Mouse (Mus musculus) embryonic facial prominence, embryonic 10.5 days (tissue): ENCODE data around the gene Tns1. TPM values are rescaled to one million over a fixed set of nuclear protein-coding genes. Genes with fewer than 3 reads are reported as not detected.
A peak's percentile ranks its signal among the peaks of the same experiment; 100 is the strongest.

Experiments used
- DNase-seq: peaks from one replicate; pipeline ENCODE4 v3.0.0-alpha.2; 2017; ENCODE audit warnings: low spot score
- H3K27ac ChIP-seq: fragments of 300-500 bp; sonication (generic); replicated peaks from 2 replicates; pipeline ENCODE4 v1.5.1; 2016; ENCODE audit warnings: mild to moderate bottlenecking
- H3K27me3 ChIP-seq: fragments of 300-500 bp; sonication (generic); replicated peaks from 2 replicates; pipeline ENCODE4 v1.6.1; 2016; ENCODE audit warnings: low read depth, mild to moderate bottlenecking; ENCODE audit not compliant: poor library complexity, severe bottlenecking
- H3K36me3 ChIP-seq: fragments of 300-500 bp; sonication (generic); replicated peaks from 2 replicates; pipeline ENCODE4 v1.6.1; 2016; ENCODE audit warnings: mild to moderate bottlenecking, moderate library complexity
- H3K4me1 ChIP-seq: fragments of 300-500 bp; sonication (generic); 2 replicates; pipeline ENCODE4 v1.6.1; 2016
- H3K4me3 ChIP-seq: fragments of 300-500 bp; sonication (generic); 2 replicates; pipeline ENCODE4 v1.5.1; 2016; ENCODE audit warnings: mild to moderate bottlenecking, moderate library complexity
- H3K9me3 ChIP-seq: fragments of 300-500 bp; sonication (generic); 2 replicates; pipeline ENCODE4 v1.6.1; 2016; ENCODE audit warnings: mild to moderate bottlenecking
- WGBS: fragments of 180-500 bp; shearing (Covaris S2); methylation state at CpG from one replicate; pipeline ENCODE4 v1.1.7; 2016; 5-methylcytosine and 5-hydroxymethylcytosine counted together
- polyA plus RNA-seq: library from polyadenylated mRNA; unstranded; fragments of >200 nt; fragmentation: Nextera tagmentation; extraction: Ambion mirVana; gene quantifications from 2 replicates; pipeline ENCODE4 v1.2.1, GENCODE M21; 2016

The Tns1 gene
- polyA plus RNA-seq, 1 experiment from 2014 or later = 27.4 TPM

- Histone ChIP-seq H3K9me3 (no peaks in the 10 kb centered on the region), H3K27me3 (no peaks in the 10 kb centered on the region), H3K4me1 (peaks cover 40% of the 10 kb centered on the region), H3K4me3 (no peak overlapping the region), H3K36me3 (peaks cover 17% of the 10 kb centered on the region), H3K27ac (peak overlapping the region; percentile 40; the same call in 1 of the 2 replicates)
- DNase-seq = no peak
- 80% methylated on average over 6 of the region's 6 CpGs for WGBS
Observed at GRCm38 (mm10) chr1:74060046-74060445, 64.2 kb downstream of the Tns1 start.

- DNase-seq = no peak
- 79% methylated on average over 5 of the region's 5 CpGs for WGBS
- Histone ChIP-seq H3K4me1 (peaks cover 45% of the 10 kb centered on the region), H3K36me3 (peaks cover 15% of the 10 kb centered on the region), H3K4me3 (no peak overlapping the region), H3K27ac (peak overlapping the region; percentile 40; the same call in 1 of the 2 replicates), H3K27me3 (no peaks in the 10 kb centered on the region), H3K9me3 (no peaks in the 10 kb centered on the region)
Observed at GRCm38 (mm10) chr1:74059552-74059951, 64.7 kb downstream of the Tns1 start.

GRCm38 (mm10) chr1:74058771-74059170, 65.5 kb downstream of the Tns1 start:
- DNase-seq = no peak
- WGBS = 90% methylated on average over 4 of the region's 4 CpGs
- peaks cover 10% of the 10 kb centered on the region for H3K36me3 ChIP-seq

GRCm38 (mm10) chr1:74058309-74058708, 65.9 kb downstream of the Tns1 start:
- Histone ChIP-seq H3K4me1 (peaks cover 54% of the 10 kb centered on the region), H3K27ac (no peak overlapping the region; the same call in 1 of the 2 replicates), H3K9me3 (no peaks in the 10 kb centered on the region), H3K36me3 (peaks cover 5% of the 10 kb centered on the region), H3K27me3 (no peaks in the 10 kb centered on the region), H3K4me3 (no peak overlapping the region)
- 85% methylated on average over 4 of the region's 4 CpGs for WGBS
- no peak for DNase-seq

More at GRCm38 (mm10) chr1:74058771-74059170, 65.5 kb downstream of the Tns1 start:
- peaks cover 53% of the 10 kb centered on the region for H3K4me1 ChIP-seq
- H3K27ac ChIP-seq = no peak overlapping the region
- H3K4me3 ChIP-seq = no peak overlapping the region
- H3K9me3 ChIP-seq = no peaks in the 10 kb centered on the region
- no peaks in the 10 kb centered on the region for H3K27me3 ChIP-seq

GRCm38 (mm10) chr1:74057501-74057900, 66.7 kb downstream of the Tns1 start:
- WGBS = 72% methylated on average over 5 of the region's 5 CpGs
- H3K36me3 ChIP-seq = peaks cover 5% of the 10 kb centered on the region
- H3K4me1 ChIP-seq = peaks cover 62% of the 10 kb centered on the region
- H3K4me3 ChIP-seq = no peak overlapping the region
- no peak overlapping the region for H3K27ac ChIP-seq
- H3K27me3 ChIP-seq = no peaks in the 10 kb centered on the region
- H3K9me3 ChIP-seq = no peaks in the 10 kb centered on the region
- DNase-seq = no peak

- WGBS = 89% methylated on average over 4 of the region's 4 CpGs
- Histone ChIP-seq H3K27me3 (no peaks in the 10 kb centered on the region), H3K4me3 (no peak overlapping the region), H3K4me1 (peaks cover 78% of the 10 kb centered on the region), H3K27ac (no peak overlapping the region), H3K36me3 (peaks cover 5% of the 10 kb centered on the region), H3K9me3 (no peaks in the 10 kb centered on the region)
- DNase-seq = no peak
Observed at GRCm38 (mm10) chr1:74055552-74055951, 68.7 kb downstream of the Tns1 start.

- Histone ChIP-seq H3K4me1 (peaks cover 72% of the 10 kb centered on the region), H3K9me3 (no peaks in the 10 kb centered on the region), H3K27me3 (no peaks in the 10 kb centered on the region), H3K27ac (peak overlapping the region; percentile 77), H3K36me3 (peaks cover 8% of the 10 kb centered on the region), H3K4me3 (no peak overlapping the region)
- no peak for DNase-seq
- 73% methylated on average over 3 of the region's 3 CpGs for WGBS
Observed at GRCm38 (mm10) chr1:74054471-74054870, 69.8 kb downstream of the Tns1 start.

- Histone ChIP-seq H3K4me1 (peaks cover 71% of the 10 kb centered on the region), H3K27ac (peak overlapping the region; percentile 77), H3K4me3 (no peak overlapping the region), H3K36me3 (peaks cover 10% of the 10 kb centered on the region), H3K9me3 (no peaks in the 10 kb centered on the region), H3K27me3 (no peaks in the 10 kb centered on the region)
- DNase-seq = peak; percentile 80
- WGBS = 33% methylated on average over 7 of the region's 7 CpGs
Observed at GRCm38 (mm10) chr1:74054007-74054406, 70.2 kb downstream of the Tns1 start.

- Histone ChIP-seq H3K27me3 (no peaks in the 10 kb centered on the region), H3K9me3 (no peaks in the 10 kb centered on the region), H3K36me3 (peaks cover 18% of the 10 kb centered on the region), H3K4me1 (peaks cover 69% of the 10 kb centered on the region), H3K4me3 (no peak overlapping the region), H3K27ac (peak overlapping the region; percentile 77)
- WGBS = 69% methylated on average over 2 of the region's 2 CpGs
- DNase-seq = no peak
Observed at GRCm38 (mm10) chr1:74053068-74053467, 71.2 kb downstream of the Tns1 start.

GRCm38 (mm10) chr1:74051349-74051748, 72.9 kb downstream of the Tns1 start:
- Histone ChIP-seq H3K27ac (peak overlapping the region; percentile 66), H3K4me1 (peaks cover 65% of the 10 kb centered on the region), H3K4me3 (no peak overlapping the region), H3K36me3 (peaks cover 21% of the 10 kb centered on the region), H3K9me3 (no peaks in the 10 kb centered on the region), H3K27me3 (no peaks in the 10 kb centered on the region)
- 47% methylated on average over 2 of the region's 2 CpGs for WGBS
- DNase-seq = no peak

- Histone ChIP-seq H3K4me3 (no peak overlapping the region), H3K36me3 (peaks cover 23% of the 10 kb centered on the region; the same call in 1 of the 2 replicates), H3K9me3 (no peaks in the 10 kb centered on the region), H3K27ac (0 out of 2 replicates have a peak overlapping the region, but pooled peaks have one; percentile 24), H3K4me1 (peaks cover 59% of the 10 kb centered on the region), H3K27me3 (no peaks in the 10 kb centered on the region)
- WGBS = 84% methylated on average over 17 of the region's 17 CpGs
- no peak for DNase-seq
Observed at GRCm38 (mm10) chr1:74049430-74049829, 74.8 kb downstream of the Tns1 start.

- WGBS = 79% methylated on average over 6 of the region's 6 CpGs
Observed at GRCm38 (mm10) chr1:74047722-74048121, 76.5 kb downstream of the Tns1 start.

GRCm38 (mm10) chr1:74047311-74047710, 76.9 kb downstream of the Tns1 start:
- no peak for DNase-seq
- 81% methylated on average over 2 of the region's 2 CpGs for WGBS
- no peaks in the 10 kb centered on the region for H3K9me3 ChIP-seq
- H3K4me1 ChIP-seq = peaks cover 59% of the 10 kb centered on the region
- H3K4me3 ChIP-seq = no peak overlapping the region
- 0 out of 2 replicates have a peak overlapping the region, but pooled peaks have one; percentile 10 for H3K27ac ChIP-seq
- H3K36me3 ChIP-seq = peaks cover 23% of the 10 kb centered on the region; the same call in 1 of the 2 replicates
- H3K27me3 ChIP-seq = no peaks in the 10 kb centered on the region

More at GRCm38 (mm10) chr1:74047722-74048121, 76.5 kb downstream of the Tns1 start:
- H3K9me3 ChIP-seq = no peaks in the 10 kb centered on the region
- no peak for DNase-seq
- no peak overlapping the region for H3K4me3 ChIP-seq
- 0 out of 2 replicates have a peak overlapping the region, but pooled peaks have one; percentile 12 for H3K27ac ChIP-seq
- no peaks in the 10 kb centered on the region for H3K27me3 ChIP-seq
- H3K4me1 ChIP-seq = peaks cover 59% of the 10 kb centered on the region
- H3K36me3 ChIP-seq = peaks cover 23% of the 10 kb centered on the region; the same call in 1 of the 2 replicates
